In the genomic region with DNA sequence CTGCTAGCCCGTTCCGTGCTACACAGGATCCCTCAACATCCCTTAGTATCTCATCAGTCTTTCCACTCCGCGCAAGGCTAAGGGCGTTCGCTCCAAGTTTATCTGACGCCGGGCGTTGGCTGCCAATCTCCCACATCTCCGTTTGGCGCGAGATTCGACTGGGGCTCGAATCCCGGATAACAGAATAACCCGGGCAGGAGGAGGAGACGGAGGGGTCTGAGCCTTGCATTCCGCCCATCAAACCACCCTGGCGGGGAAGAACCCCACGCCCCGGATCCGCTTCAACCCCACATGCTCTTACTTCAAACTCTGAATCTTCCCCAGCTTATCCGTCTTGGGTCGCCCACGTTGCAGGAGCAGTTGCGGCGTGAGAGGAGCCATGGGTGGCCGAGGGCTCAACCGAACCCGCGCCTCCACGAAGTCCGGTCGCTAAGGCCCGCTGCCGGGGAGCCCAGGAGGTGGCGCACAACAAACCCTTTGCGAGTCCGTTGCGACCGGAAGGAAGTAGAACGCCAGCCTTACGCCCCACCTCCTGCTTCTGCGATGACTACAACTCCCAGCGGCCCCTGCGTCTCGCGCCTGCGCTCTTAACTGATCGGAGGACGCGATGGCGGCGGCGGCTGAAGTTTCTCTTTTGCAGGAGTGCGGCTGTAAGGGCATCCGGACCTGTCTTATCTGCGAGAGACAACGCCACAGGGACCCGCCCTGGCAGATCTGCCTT, we compare ENCODE assay signal across 2 mouse cellular contexts.
A peak's percentile ranks its signal among the peaks of the same experiment; 100 is the strongest.
TF ChIP-seq lines count a peak whose summit lies in the region.

Gene Lrwd1 (minus strand): TSS at position 504 of the 721 bp plus-strand sequence.
Gene Alkbh4 (plus strand): TSS at position 576 of the 721 bp plus-strand sequence.

TF ChIP-seq in C2C12, 6 proteins besides CTCF, POLR2A, EP300 and RAD21 (continued from another document):
- TF ChIP-seq MYOD1 (IDR thresholded peaks at IDR 0.05; ENCODE audit: control insufficient read depth, insufficient read length, low read depth) (no peak), MAX (IDR thresholded peaks at IDR 0.05) (peak; percentile 9), FOSL1 (IDR thresholded peaks at IDR 0.05; ENCODE audit: insufficient read depth, low read length, poor library complexity, severe bottlenecking) (no peak)

TF ChIP-seq in myocyte, 11 proteins besides CTCF, POLR2A, EP300 and RAD21 (continued from another document):
- TF ChIP-seq E2F4 (IDR thresholded peaks at IDR 0.05; ENCODE audit: insufficient read depth) (peak; percentile 41), POLR2AphosphoS2 (IDR thresholded peaks at IDR 0.05; ENCODE audit: insufficient read length, low read depth) (peak; percentile 68)
